Mouse (Mus musculus) stomach, postnatal 0 days (tissue): ENCODE measurements around the gene Lbr. TPM values are rescaled to one million over a fixed set of nuclear protein-coding genes. Genes with fewer than 3 reads are reported as not detected.

Source experiments
- ATAC-seq: fragments of 200-750 bp; cut with Nextera tagmentation; 2 replicates; pipeline ENCODE4 v1.8.0; 2017; ENCODE audit not compliant: low FRiP score, low TSS enrichment
- DNase-seq: peaks from one replicate; pipeline ENCODE4 v3.0.0-alpha.2; 2016; ENCODE audit warnings: low spot score
- H3K27ac ChIP-seq: fragments of 300-500 bp; sonication (generic); replicated peaks from 2 replicates; pipeline ENCODE4 v1.5.1; 2014; ENCODE audit warnings: mild to moderate bottlenecking, control low read depth
- H3K27me3 ChIP-seq: fragments of 300-500 bp; sonication (generic); 2 replicates; pipeline ENCODE4 v1.6.1; 2014; ENCODE audit warnings: low read length; ENCODE audit not compliant: control insufficient read depth, insufficient read depth
- H3K36me3 ChIP-seq: fragments of 300-500 bp; sonication (generic); 2 replicates; pipeline ENCODE4 v1.6.1; 2014; ENCODE audit warnings: low read length, mixed read lengths; ENCODE audit not compliant: control insufficient read depth, insufficient read depth
- H3K4me1 ChIP-seq: fragments of 300-500 bp; sonication (generic); replicated peaks from 2 replicates; pipeline ENCODE4 v1.6.1; 2014; ENCODE audit warnings: antibody characterized with exemption; ENCODE audit not compliant: control insufficient read depth, insufficient read depth
- H3K4me2 ChIP-seq: fragments of 300-500 bp; sonication (generic); replicated peaks from 2 replicates; pipeline ENCODE4 v1.6.1; 2014; ENCODE audit warnings: low read depth, mild to moderate bottlenecking, control low read depth, moderate library complexity
- H3K4me3 ChIP-seq: fragments of 300-500 bp; sonication (generic); 2 replicates; pipeline ENCODE4 v1.5.1; 2014; ENCODE audit warnings: low read depth, low read length, control low read depth
- H3K9ac ChIP-seq: fragments of 300-500 bp; sonication (generic); 2 replicates; pipeline ENCODE4 v1.6.1; 2014; ENCODE audit warnings: mild to moderate bottlenecking, low read length, control low read depth, mixed read lengths
- H3K9me3 ChIP-seq: fragments of 300-500 bp; sonication (generic); 2 replicates; pipeline ENCODE4 v1.6.1; 2016; ENCODE audit warnings: low read length; ENCODE audit not compliant: control insufficient read depth
- CTCF ChIP-seq: IDR thresholded peaks from 2 replicates; pipeline ENCODE4 v1.5.1; 2016; ENCODE audit warnings: antibody characterized with exemption, low read depth, mild to moderate bottlenecking, moderate library complexity
- EP300 ChIP-seq: optimal IDR thresholded peaks from 2 replicates; pipeline ENCODE3; 2016; ENCODE audit warnings: antibody characterized with exemption
- WGBS: fragments of 180-500 bp; shearing (Covaris S2); extraction: QIAGEN DNeasy Blood & Tissue Kit; methylation state at CpG from one replicate; pipeline ENCODE4 v1.1.7; 2014; 5-methylcytosine and 5-hydroxymethylcytosine counted together
- polyA plus RNA-seq: library from polyadenylated mRNA; unstranded; fragments of >200 nt; fragmentation: Nextera tagmentation; extraction: Ambion mirVana; gene quantifications from 2 replicates; pipeline ENCODE4 v1.2.1, GENCODE M21; 2015

Lbr gene
- polyA plus RNA-seq, 1 experiment from 2014 or later: 49.8 TPM

DNA sequence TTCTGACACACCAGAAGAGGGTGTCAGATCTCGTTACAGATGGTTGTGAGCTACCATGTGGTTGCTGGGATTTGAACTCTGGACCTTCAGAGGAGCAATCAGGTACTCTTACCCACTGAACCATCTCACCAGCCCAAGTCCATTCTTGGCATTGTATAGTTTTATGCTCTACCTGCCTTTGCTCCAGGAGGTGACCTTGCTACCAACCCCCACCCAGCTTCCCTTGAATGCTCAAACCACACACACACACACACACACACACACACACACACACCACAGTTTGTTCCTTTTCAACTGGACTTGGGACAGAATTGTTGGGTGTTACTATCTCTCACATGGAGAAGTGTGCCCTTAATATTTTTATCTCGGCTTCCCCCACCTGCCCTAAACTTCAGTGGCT, 13.5 kb upstream of the Lbr start:
- H3K27me3 ChIP-seq: no peaks in the 10 kb centered on the region
- H3K9me3 ChIP-seq: no peaks in the 10 kb centered on the region
- no peak overlapping the region for H3K4me2 ChIP-seq
- 0 out of 2 replicates have a peak, but pooled peaks cover 4% of the 10 kb centered on the region for H3K4me1 ChIP-seq
- WGBS: 80% methylated on average over 2 of the region's 2 CpGs
- H3K4me3 ChIP-seq: no peak overlapping the region
- no peak overlapping the region for H3K27ac ChIP-seq
- H3K9ac ChIP-seq: no peak overlapping the region
- TF ChIP-seq EP300: no peak
- TF ChIP-seq CTCF: no peak
- DNase-seq: no peak
- no peaks in the 10 kb centered on the region for H3K36me3 ChIP-seq
- no peak for ATAC-seq

DNA sequence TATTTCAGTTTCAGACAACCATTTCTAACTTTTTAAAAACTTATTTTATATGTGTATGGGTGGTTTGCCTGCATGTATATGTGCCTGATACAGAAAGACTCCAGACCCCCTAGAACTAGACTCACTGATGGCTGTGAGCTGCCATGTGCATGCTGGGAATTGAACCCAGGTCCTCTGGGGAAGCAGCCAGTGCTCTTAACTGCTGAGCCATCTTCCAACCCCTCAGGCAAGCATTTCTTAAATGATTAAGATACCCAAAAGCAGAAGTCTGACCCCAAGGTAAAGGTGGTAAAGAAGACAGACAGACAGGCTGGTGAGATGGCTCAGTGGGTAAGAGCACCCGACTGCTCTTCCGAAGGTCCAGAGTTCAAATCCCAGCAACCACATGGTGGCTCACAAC, 12.0 kb upstream of the Lbr start:
- DNase-seq (no peak), ATAC-seq (no peak)
- Histone ChIP-seq H3K4me1 (0 out of 2 replicates have a peak, but pooled peaks cover 4% of the 10 kb centered on the region), H3K9me3 (no peaks in the 10 kb centered on the region), H3K36me3 (no peaks in the 10 kb centered on the region), H3K27me3 (no peaks in the 10 kb centered on the region), H3K4me3 (no peak overlapping the region), H3K9ac (no peak overlapping the region), H3K4me2 (no peak overlapping the region), H3K27ac (no peak overlapping the region)
- 93% methylated on average over 2 of the region's 2 CpGs for WGBS
- TF ChIP-seq EP300 (no peak), CTCF (no peak)

DNA sequence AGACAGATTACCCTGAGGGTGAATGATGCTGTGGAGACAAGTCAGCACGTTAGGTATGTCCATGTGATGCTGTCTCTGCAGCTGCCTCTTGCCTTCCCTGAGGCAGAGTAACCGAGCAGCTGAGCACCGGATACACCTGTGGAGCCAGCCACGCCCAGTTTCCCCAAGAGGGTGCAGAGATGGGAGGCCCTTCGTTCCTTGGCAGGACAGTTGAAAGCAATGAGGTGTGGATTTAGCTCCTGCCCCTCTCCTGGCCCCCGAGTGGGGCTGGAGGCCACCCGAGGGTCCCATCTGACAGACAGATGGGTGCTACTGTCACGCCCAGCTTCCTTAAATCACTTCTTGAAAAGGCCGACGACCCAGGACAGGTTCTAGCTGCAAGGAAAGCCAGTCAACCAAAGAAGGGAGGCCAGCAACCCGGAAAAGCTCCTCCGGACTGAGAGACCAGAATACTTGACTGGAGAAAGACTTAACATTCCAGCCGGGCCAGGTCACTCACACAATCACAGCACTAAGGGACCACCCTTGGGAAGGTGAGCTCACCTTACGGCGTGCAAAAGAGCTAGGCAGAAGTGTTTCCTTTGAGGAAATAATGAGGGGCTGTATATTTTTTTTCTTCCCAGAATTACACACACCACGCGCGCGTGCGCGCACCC, 10.4 kb upstream of the Lbr start:
- DNase-seq (peak; percentile 62), ATAC-seq (peak; percentile 86)
- Histone ChIP-seq H3K4me3 (no peak overlapping the region), H3K4me2 (peak overlapping the region; percentile 47), H3K9ac (peak overlapping the region; percentile 35; the same call in 1 of the 2 replicates), H3K9me3 (no peaks in the 10 kb centered on the region), H3K27ac (peak overlapping the region; percentile 75), H3K27me3 (no peaks in the 10 kb centered on the region), H3K4me1 (0 out of 2 replicates have a peak, but pooled peaks cover 4% of the 10 kb centered on the region), H3K36me3 (no peaks in the 10 kb centered on the region)
- 10% methylated on average over 15 of the region's 21 CpGs for WGBS
- no peak for TF ChIP-seq EP300
- TF ChIP-seq CTCF: no peak

DNA sequence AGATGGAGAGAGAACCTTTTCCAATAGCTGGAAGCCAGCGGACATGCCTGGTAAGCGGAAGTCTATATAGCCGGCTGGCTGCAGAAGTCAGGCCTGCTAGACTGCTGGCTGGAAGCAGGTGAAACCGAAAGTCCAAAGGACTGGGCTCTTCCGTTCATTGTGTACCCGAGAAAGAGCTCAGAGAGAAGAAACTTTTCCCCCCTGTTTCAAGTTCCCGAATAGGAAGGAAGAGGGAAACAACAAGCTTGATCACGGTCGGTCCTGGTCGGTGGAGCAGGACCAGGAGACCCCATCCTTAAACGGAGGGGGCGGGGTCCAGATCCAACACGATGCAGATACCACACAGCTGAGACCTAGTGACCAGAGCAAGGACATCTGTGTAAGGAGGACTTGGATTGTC, 9.6 kb upstream of the Lbr start:
- TF ChIP-seq EP300 (no peak), CTCF (no peak)
- 0 out of 2 replicates have a peak, but pooled peaks cover 4% of the 10 kb centered on the region for H3K4me1 ChIP-seq
- H3K27ac ChIP-seq: peak overlapping the region; percentile 67
- H3K9me3 ChIP-seq: no peaks in the 10 kb centered on the region
- 47% methylated on average over 13 of the region's 13 CpGs for WGBS
- ATAC-seq: 0 out of 2 replicates have a peak, but pooled peaks have one; percentile 43
- H3K4me3 ChIP-seq: no peak overlapping the region
- H3K4me2 ChIP-seq: peak overlapping the region; percentile 47
- 0 out of 2 replicates have a peak overlapping the region, but pooled peaks have one; percentile 47 for H3K9ac ChIP-seq
- no peaks in the 10 kb centered on the region for H3K36me3 ChIP-seq
- DNase-seq: no peak
- H3K27me3 ChIP-seq: no peaks in the 10 kb centered on the region

DNA sequence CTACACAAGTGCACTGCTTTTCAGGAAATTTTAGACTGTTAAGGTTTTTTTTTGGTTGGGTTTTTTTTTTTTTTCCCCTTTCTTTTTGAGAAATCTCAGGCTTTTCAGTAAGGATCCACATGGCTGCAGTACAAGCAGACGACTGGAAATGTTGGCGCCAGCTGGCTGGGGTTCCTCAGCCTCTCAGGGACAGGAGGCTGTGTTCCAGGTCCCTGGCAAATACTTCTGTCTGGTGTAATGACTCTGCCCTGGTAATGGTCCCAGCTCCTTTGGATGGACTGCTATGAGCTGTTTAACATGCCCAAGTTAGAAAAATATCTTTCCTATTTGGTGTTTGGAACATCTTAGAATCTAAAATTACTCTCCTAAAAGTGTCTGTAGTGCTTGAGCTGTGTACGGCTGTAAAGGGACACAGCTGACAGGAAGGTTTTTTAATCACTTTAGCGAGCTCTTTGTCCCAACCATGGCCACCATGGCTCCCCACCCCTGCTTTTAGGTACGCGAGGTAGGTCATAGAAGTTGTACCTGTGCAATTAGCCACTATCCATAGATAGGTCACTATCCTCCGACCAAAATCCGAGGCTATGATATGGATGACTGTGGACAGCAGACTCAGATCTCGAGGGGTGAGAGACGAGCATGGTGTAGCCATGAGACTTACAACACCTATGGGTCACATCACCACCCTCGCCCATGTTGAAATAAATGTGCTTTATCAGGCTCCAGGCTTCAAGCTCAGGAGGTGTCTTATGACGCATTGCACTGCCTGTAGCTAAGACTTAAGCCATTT, 8.9 kb upstream of the Lbr start:
- 78% methylated on average over 12 of the region's 12 CpGs for WGBS
- H3K27me3 ChIP-seq: no peaks in the 10 kb centered on the region
- no peak for TF ChIP-seq EP300
- TF ChIP-seq CTCF: no peak
- no peak overlapping the region for H3K9ac ChIP-seq
- no peak overlapping the region for H3K4me3 ChIP-seq
- H3K27ac ChIP-seq: peak overlapping the region; percentile 67; the same call in 1 of the 2 replicates
- DNase-seq (no peak), ATAC-seq (no peak)
- no peaks in the 10 kb centered on the region for H3K36me3 ChIP-seq
- H3K9me3 ChIP-seq: no peaks in the 10 kb centered on the region
- H3K4me2 ChIP-seq: no peak overlapping the region
- 0 out of 2 replicates have a peak, but pooled peaks cover 4% of the 10 kb centered on the region for H3K4me1 ChIP-seq

DNA sequence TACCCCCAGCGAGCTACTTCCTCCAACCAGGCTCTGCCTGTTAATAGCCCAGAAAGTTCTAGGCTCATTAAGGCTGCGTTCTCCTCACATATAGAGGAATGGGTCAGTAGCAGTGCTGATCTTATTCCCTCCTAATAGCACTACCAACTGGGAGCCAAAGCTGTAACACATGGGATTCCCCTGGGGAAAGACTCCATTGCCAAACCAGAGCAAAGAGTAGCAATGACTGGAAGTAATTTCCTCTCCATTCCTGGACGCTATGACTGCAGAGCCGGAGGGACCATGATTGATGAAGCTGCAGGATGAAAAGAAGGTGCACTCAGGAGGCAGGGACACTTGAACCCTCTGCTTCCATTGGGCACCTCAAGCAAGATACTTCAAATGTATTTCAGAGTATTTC, 7.6 kb upstream of the Lbr start:
- WGBS: 73% methylated on average over 4 of the region's 4 CpGs
- no peak overlapping the region for H3K4me3 ChIP-seq
- no peaks in the 10 kb centered on the region for H3K27me3 ChIP-seq
- TF ChIP-seq EP300: no peak
- DNase-seq (no peak), ATAC-seq (no peak)
- H3K9me3 ChIP-seq: no peaks in the 10 kb centered on the region
- no peaks in the 10 kb centered on the region for H3K36me3 ChIP-seq
- H3K4me2 ChIP-seq: no peak overlapping the region
- H3K4me1 ChIP-seq: 0 out of 2 replicates have a peak, but pooled peaks cover 4% of the 10 kb centered on the region
- no peak overlapping the region for H3K9ac ChIP-seq
- no peak overlapping the region for H3K27ac ChIP-seq
